Mouse (Mus musculus) stomach, embryonic 14.5 days (tissue): Measurements from ENCODE around the gene Jund. TPM values are rescaled to one million over a fixed set of nuclear protein-coding genes. Genes with fewer than 3 reads are reported as not detected.
A peak's percentile ranks its signal among the peaks of the same experiment; 100 is the strongest.

Experiments used
- ATAC-seq: fragments of 200-750 bp; cut with Nextera tagmentation; 2 replicates; pipeline ENCODE4 v1.8.0; 2017; ENCODE audit warnings: low read depth, moderate TSS enrichment; ENCODE audit not compliant: insufficient number of reproducible peaks, insufficient read depth, low FRiP score
- H3K27ac ChIP-seq: fragments of 300-500 bp; sonication (generic); 2 replicates; pipeline ENCODE4 v1.5.1; 2014; ENCODE audit warnings: mild to moderate bottlenecking, low read length, moderate library complexity, mixed read lengths
- H3K27me3 ChIP-seq: fragments of 300-500 bp; sonication (generic); 2 replicates; pipeline ENCODE4 v1.6.1; 2014; ENCODE audit warnings: low read length, control low read depth, mixed read lengths; ENCODE audit not compliant: control insufficient read depth, insufficient read depth
- H3K36me3 ChIP-seq: fragments of 300-500 bp; sonication (generic); 2 replicates; pipeline ENCODE4 v1.6.1; 2014; ENCODE audit warnings: mild to moderate bottlenecking, control low read depth, low read length, moderate library complexity, mixed read lengths; ENCODE audit not compliant: control insufficient read depth, insufficient read depth
- H3K4me1 ChIP-seq: fragments of 300-500 bp; sonication (generic); 2 replicates; pipeline ENCODE4 v1.6.1; 2014; ENCODE audit warnings: low read length, control low read depth, mixed read lengths; ENCODE audit not compliant: control insufficient read depth, insufficient read depth
- H3K4me2 ChIP-seq: fragments of 300-500 bp; sonication (generic); replicated peaks from 2 replicates; pipeline ENCODE4 v1.6.1; 2014; ENCODE audit warnings: low read depth, low read length, control low read depth
- H3K4me3 ChIP-seq: fragments of 300-500 bp; sonication (generic); 2 replicates; pipeline ENCODE4 v1.5.1; 2014; ENCODE audit warnings: low read depth, low read length, control low read depth
- H3K9ac ChIP-seq: fragments of 300-500 bp; sonication (generic); replicated peaks from 2 replicates; pipeline ENCODE4 v1.6.1; 2014; ENCODE audit warnings: low read depth, mild to moderate bottlenecking, control low read depth, low read length, moderate library complexity, mixed read lengths
- H3K9me3 ChIP-seq: fragments of 300-500 bp; sonication (generic); 2 replicates; pipeline ENCODE4 v1.6.1; 2016; ENCODE audit warnings: low read depth, low read length, control low read depth; ENCODE audit not compliant: control insufficient read depth
- WGBS: fragments of 180-500 bp; shearing (Covaris S2); extraction: QIAGEN DNeasy Blood & Tissue Kit; methylation state at CpG from one replicate; pipeline ENCODE4 v1.1.7; 2014; 5-methylcytosine and 5-hydroxymethylcytosine counted together
- polyA plus RNA-seq: library from polyadenylated mRNA; unstranded; fragments of >200 nt; fragmentation: Nextera tagmentation; extraction: Ambion mirVana; gene quantifications from 2 replicates; pipeline ENCODE4 v1.2.1, GENCODE M21; 2014

Gene Jund
- polyA plus RNA-seq, 1 experiment from 2014 or later = 78.9 TPM

DNA sequence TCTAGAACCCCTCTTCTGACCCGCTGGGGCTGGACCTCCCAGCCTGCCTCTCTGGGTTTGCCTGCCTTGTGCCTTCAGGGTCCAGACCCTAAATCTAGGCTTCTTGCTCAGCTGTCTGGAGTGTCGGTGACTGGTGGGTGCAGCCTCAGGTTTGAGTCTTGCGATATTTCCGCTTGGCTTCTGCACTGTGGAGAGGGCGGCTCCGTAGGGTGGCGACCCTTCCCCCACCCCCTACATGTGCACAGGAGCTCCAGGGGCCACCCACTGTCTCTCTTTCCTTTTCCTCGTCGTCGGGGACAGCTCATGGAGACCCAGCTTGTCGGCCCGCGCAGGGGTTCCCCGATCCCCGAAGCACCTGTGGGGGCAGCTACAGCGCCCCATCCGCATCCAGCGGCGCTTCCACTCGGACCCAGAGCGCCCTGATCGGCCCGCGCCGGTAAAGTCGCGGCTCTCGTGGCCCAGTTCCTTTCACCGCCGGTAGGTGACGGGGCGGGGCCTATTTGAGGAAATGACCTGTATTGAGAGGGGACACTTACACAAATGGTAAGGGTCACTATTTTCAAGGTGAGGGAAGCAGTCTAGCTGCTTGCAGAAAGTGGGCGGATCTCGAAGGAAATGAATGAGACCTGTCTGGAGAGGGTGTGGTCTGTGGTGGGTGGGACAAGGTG is 31.2 kb downstream of the Jund start:
- WGBS = 4% methylated on average over 34 of the region's 34 CpGs
- H3K27ac ChIP-seq = no peak overlapping the region
- H3K4me2 ChIP-seq = peak overlapping the region; percentile 39
- 0 out of 2 replicates have a peak, but pooled peaks cover 4% of the 10 kb centered on the region for H3K27me3 ChIP-seq
- H3K4me3 ChIP-seq = peak overlapping the region; percentile 20; the same call in 1 of the 2 replicates
- H3K9me3 ChIP-seq = no peaks in the 10 kb centered on the region
- no peaks in the 10 kb centered on the region for H3K36me3 ChIP-seq
- H3K4me1 ChIP-seq = no peaks in the 10 kb centered on the region
- ATAC-seq = 0 out of 2 replicates have a peak, but pooled peaks have one; percentile 54
- H3K9ac ChIP-seq = no peak overlapping the region

DNA sequence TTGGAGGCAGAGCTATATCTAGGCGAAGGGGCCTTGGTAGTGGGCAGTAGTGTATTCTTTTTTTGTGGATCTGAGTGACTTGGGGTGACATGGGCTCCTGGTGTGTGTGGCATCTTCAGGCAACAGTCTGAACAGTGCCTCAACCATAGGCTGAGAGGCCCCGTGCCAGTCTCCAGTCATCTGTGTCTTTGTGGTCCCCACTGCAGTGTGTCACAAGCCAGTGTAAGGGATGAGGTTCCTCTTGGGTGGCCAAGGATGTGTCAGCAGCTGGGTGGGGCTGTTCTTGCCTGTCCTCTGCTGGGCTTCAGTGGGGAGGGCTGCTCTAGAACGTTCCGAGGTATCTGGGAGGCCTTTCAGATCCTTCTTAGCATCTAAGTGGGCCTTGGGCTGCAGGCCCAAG is 32.2 kb downstream of the Jund start:
- no peak overlapping the region for H3K27ac ChIP-seq
- 85% methylated on average over 4 of the region's 4 CpGs for WGBS
- H3K4me3 ChIP-seq = no peak overlapping the region
- ATAC-seq = no peak
- no peaks in the 10 kb centered on the region for H3K4me1 ChIP-seq
- no peak overlapping the region for H3K9ac ChIP-seq
- H3K27me3 ChIP-seq = 0 out of 2 replicates have a peak, but pooled peaks cover 4% of the 10 kb centered on the region
- no peaks in the 10 kb centered on the region for H3K9me3 ChIP-seq
- no peak overlapping the region for H3K4me2 ChIP-seq
- no peaks in the 10 kb centered on the region for H3K36me3 ChIP-seq

DNA sequence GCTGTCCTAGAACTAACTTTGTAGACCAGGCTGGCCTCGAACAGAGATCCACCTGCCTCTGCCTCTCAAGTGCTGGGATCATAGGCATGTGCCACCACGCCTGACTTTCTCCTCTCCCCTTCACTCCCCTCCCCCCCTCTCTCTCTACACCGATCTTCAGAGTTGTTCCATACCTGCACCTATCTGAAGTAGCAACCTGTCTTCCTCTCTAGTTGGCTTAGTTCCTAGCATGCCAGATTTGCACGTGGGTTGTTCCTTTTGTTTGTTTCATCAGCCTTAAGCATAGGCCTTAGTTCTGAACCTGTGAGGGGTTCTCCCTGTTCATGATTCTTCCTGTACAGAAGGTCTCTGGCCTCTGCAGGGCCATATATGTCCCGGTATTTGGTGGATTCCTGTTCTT is 39.0 kb downstream of the Jund start:
- H3K9me3 ChIP-seq = no peaks in the 10 kb centered on the region
- no peaks in the 10 kb centered on the region for H3K36me3 ChIP-seq
- no peak overlapping the region for H3K9ac ChIP-seq
- H3K27me3 ChIP-seq = peaks cover 9% of the 10 kb centered on the region
- no peaks in the 10 kb centered on the region for H3K4me1 ChIP-seq
- WGBS = 67% methylated on average over 5 of the region's 5 CpGs
- no peak overlapping the region for H3K27ac ChIP-seq
- H3K4me3 ChIP-seq = no peak overlapping the region
- no peak for ATAC-seq
- H3K4me2 ChIP-seq = no peak overlapping the region

DNA sequence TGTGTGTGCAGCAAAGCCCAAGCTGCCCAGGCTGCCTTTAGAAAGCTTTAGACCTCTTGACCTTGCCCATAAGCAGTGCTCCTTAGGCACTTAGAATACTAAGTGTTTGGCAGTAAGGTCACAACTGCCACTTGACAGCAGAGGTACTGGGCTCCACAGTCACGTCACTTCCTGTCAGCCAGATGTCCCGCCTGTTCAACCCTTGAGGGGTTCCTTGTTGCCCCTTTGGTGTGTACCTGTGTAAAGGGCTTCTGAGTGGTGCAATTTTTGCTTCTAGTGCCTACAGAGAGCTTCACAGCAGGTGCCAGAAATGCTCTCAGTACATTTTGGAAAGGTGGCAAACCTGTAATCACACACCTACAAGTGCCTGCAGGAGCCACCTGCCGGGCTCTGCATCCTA is 39.5 kb downstream of the Jund start:
- H3K4me2 ChIP-seq = no peak overlapping the region
- ATAC-seq = no peak
- no peaks in the 10 kb centered on the region for H3K36me3 ChIP-seq
- H3K9me3 ChIP-seq = no peaks in the 10 kb centered on the region
- H3K4me1 ChIP-seq = peaks cover 4% of the 10 kb centered on the region
- WGBS = 60% methylated on average over 3 of the region's 3 CpGs
- H3K27ac ChIP-seq = no peak overlapping the region
- H3K27me3 ChIP-seq = peaks cover 14% of the 10 kb centered on the region
- no peak overlapping the region for H3K9ac ChIP-seq
- H3K4me3 ChIP-seq = no peak overlapping the region

DNA sequence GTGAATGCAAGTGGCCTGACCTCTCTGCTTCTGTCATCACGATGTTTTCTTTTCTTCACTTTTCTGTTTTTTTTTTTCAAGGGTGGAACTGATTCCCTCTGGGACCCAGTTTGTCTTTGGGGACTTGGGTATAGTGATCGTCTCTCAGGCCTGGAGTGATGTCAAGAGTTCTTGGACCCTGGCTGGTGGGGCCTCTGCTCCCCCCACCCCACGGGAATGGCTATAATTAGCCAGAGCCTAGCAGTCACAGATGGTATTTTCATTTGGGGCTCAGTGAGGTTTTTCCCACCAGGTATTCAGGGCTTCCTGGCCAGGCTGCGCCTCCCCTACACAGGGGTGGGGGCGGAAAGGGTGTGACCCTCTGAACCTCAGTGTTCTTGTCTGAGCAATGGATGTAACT is 42.9 kb downstream of the Jund start:
- no peaks in the 10 kb centered on the region for H3K36me3 ChIP-seq
- no peak overlapping the region for H3K9ac ChIP-seq
- peaks cover 13% of the 10 kb centered on the region for H3K4me1 ChIP-seq
- 48% methylated on average over 5 of the region's 5 CpGs for WGBS
- peaks cover 28% of the 10 kb centered on the region for H3K27me3 ChIP-seq
- no peak overlapping the region for H3K27ac ChIP-seq
- H3K9me3 ChIP-seq = no peaks in the 10 kb centered on the region
- no peak for ATAC-seq
- no peak overlapping the region for H3K4me3 ChIP-seq
- no peak overlapping the region for H3K4me2 ChIP-seq

GRCm38 (mm10) chr8:70742176-70742575 is 43.4 kb downstream of the Jund start:
- peaks cover 13% of the 10 kb centered on the region for H3K4me1 ChIP-seq
- no peak for ATAC-seq
- peaks cover 30% of the 10 kb centered on the region for H3K27me3 ChIP-seq
- no peak overlapping the region for H3K4me2 ChIP-seq
- no peaks in the 10 kb centered on the region for H3K9me3 ChIP-seq
- WGBS = 44% methylated on average over 11 of the region's 11 CpGs
- H3K27ac ChIP-seq = no peak overlapping the region
- no peak overlapping the region for H3K4me3 ChIP-seq
- no peaks in the 10 kb centered on the region for H3K36me3 ChIP-seq
- H3K9ac ChIP-seq = no peak overlapping the region

GRCm38 (mm10) chr8:70742981-70743655 is 44.4 kb downstream of the Jund start:
- Histone ChIP-seq H3K4me1 (peaks cover 13% of the 10 kb centered on the region), H3K27me3 (peaks cover 32% of the 10 kb centered on the region), H3K9ac (no peak overlapping the region), H3K4me2 (peak overlapping the region; percentile 46), H3K4me3 (peak overlapping the region; percentile 5; the same call in 1 of the 2 replicates), H3K9me3 (no peaks in the 10 kb centered on the region), H3K27ac (no peak overlapping the region), H3K36me3 (no peaks in the 10 kb centered on the region)
- ATAC-seq = no peak
- 4% methylated on average over 38 of the region's 38 CpGs for WGBS

GRCm38 (mm10) chr8:70743656-70744590 is 45.2 kb downstream of the Jund start:
- H3K9me3 ChIP-seq = no peaks in the 10 kb centered on the region
- no peaks in the 10 kb centered on the region for H3K36me3 ChIP-seq
- ATAC-seq = no peak
- H3K27ac ChIP-seq = no peak overlapping the region
- peak overlapping the region; percentile 46 for H3K4me2 ChIP-seq
- H3K4me1 ChIP-seq = peaks cover 13% of the 10 kb centered on the region
- H3K27me3 ChIP-seq = peaks cover 32% of the 10 kb centered on the region
- peak overlapping the region; percentile 23 for H3K4me3 ChIP-seq
- WGBS = 6% methylated on average over 48 of the region's 48 CpGs
- H3K9ac ChIP-seq = no peak overlapping the region; the same call in 1 of the 2 replicates
